Mouse (Mus musculus): ENCODE measurements at regions not wholly inside any gene's neighbourhood (a gene's known extent, or its start where the extent isn't known, plus 50 kb on each side); places are given as distances from the start of the nearest gene placed in this dataset.
A peak's percentile ranks its signal among the peaks of the same experiment; 100 is the strongest.

- Histone ChIP-seq H3K9ac (replicated peaks) (no peak overlapping the region), H3K4me3 (replicated peaks) (no peak overlapping the region), H3K4me1 (replicated peaks) (no peaks in the 10 kb centered on the region), H3K27ac (no peak overlapping the region), H3K9me3 (no peaks in the 10 kb centered on the region), H3K4me2 (replicated peaks) (no peak overlapping the region), H3K27me3 (no peaks in the 10 kb centered on the region), H3K36me3 (no peaks in the 10 kb centered on the region)
- no peak for ATAC-seq
- WGBS, result 91% methylated on average over 2 of the region's 2 CpGs
These were observed 1036.6 kb upstream of the Lcorl start for GRCm38 (mm10) chr5:46894037-46894436.

- no peak for ATAC-seq
These were observed 1026.5 kb upstream of the Lcorl start for GRCm38 (mm10) chr5:46883956-46884355.

GRCm38 (mm10) chr5:46856837-46857236, 999.4 kb upstream of the Lcorl start:
- Histone ChIP-seq H3K36me3 (no peaks in the 10 kb centered on the region), H3K4me3 (replicated peaks) (no peak overlapping the region), H3K27ac (no peak overlapping the region), H3K27me3 (no peaks in the 10 kb centered on the region), H3K4me2 (replicated peaks) (no peak overlapping the region), H3K9ac (replicated peaks) (no peak overlapping the region), H3K9me3 (no peaks in the 10 kb centered on the region), H3K4me1 (replicated peaks) (no peaks in the 10 kb centered on the region)
- ATAC-seq, result no peak

More at GRCm38 (mm10) chr5:46883956-46884355, 1026.5 kb upstream of the Lcorl start:
- H3K9me3 ChIP-seq, result no peaks in the 10 kb centered on the region
- H3K36me3 ChIP-seq, result no peaks in the 10 kb centered on the region
- H3K9ac ChIP-seq (replicated peaks), result no peak overlapping the region
- no peaks in the 10 kb centered on the region for H3K27me3 ChIP-seq
- no peak overlapping the region for H3K27ac ChIP-seq
- H3K4me2 ChIP-seq (replicated peaks), result no peak overlapping the region
- H3K4me1 ChIP-seq (replicated peaks), result no peaks in the 10 kb centered on the region
- H3K4me3 ChIP-seq (replicated peaks), result no peak overlapping the region

- 52% methylated on average over 2 of the region's 2 CpGs for WGBS
- peak; percentile 81 for ATAC-seq
These were observed 987.8 kb upstream of the Lcorl start for GRCm38 (mm10) chr5:46845175-46845574.

GRCm38 (mm10) chr5:46836810-46837209, 979.4 kb upstream of the Lcorl start:
- H3K36me3 ChIP-seq, result no peaks in the 10 kb centered on the region
- no peak overlapping the region for H3K4me2 ChIP-seq (replicated peaks)
- H3K9ac ChIP-seq (replicated peaks), result no peak overlapping the region
- 92% methylated on average over 4 of the region's 4 CpGs for WGBS
- 0 out of 2 replicates have a peak, but pooled peaks cover 3% of the 10 kb centered on the region for H3K27me3 ChIP-seq
- no peak overlapping the region for H3K27ac ChIP-seq
- H3K4me1 ChIP-seq (replicated peaks), result peaks cover 2% of the 10 kb centered on the region; the same call in 1 of the 2 replicates
- ATAC-seq, result no peak
- H3K4me3 ChIP-seq (replicated peaks), result no peak overlapping the region
- H3K9me3 ChIP-seq, result no peaks in the 10 kb centered on the region

More at GRCm38 (mm10) chr5:46845175-46845574, 987.8 kb upstream of the Lcorl start:
- no peaks in the 10 kb centered on the region for H3K36me3 ChIP-seq
- no peak overlapping the region for H3K4me2 ChIP-seq (replicated peaks)
- H3K27me3 ChIP-seq, result no peaks in the 10 kb centered on the region
- H3K27ac ChIP-seq, result no peak overlapping the region
- H3K4me3 ChIP-seq (replicated peaks), result no peak overlapping the region
- no peaks in the 10 kb centered on the region for H3K9me3 ChIP-seq
- no peaks in the 10 kb centered on the region for H3K4me1 ChIP-seq (replicated peaks)
- H3K9ac ChIP-seq (replicated peaks), result no peak overlapping the region

GRCm38 (mm10) chr5:46830797-46831618, 973.6 kb upstream of the Lcorl start:
- no peak overlapping the region for H3K9ac ChIP-seq (replicated peaks)
- ATAC-seq, result peak; percentile 85
- H3K4me3 ChIP-seq (replicated peaks), result no peak overlapping the region
- H3K27me3 ChIP-seq, result peaks cover 10% of the 10 kb centered on the region
- peak overlapping the region; percentile 48 for H3K27ac ChIP-seq
- 10% methylated on average over 9 of the region's 9 CpGs for WGBS
- H3K9me3 ChIP-seq, result no peaks in the 10 kb centered on the region
- no peak overlapping the region for H3K4me2 ChIP-seq (replicated peaks)
- H3K4me1 ChIP-seq (replicated peaks), result peaks cover 21% of the 10 kb centered on the region
- H3K36me3 ChIP-seq, result no peaks in the 10 kb centered on the region

- Histone ChIP-seq H3K9ac (replicated peaks) (no peak overlapping the region), H3K9me3 (no peaks in the 10 kb centered on the region), H3K4me3 (replicated peaks) (no peak overlapping the region), H3K27me3 (peaks cover 7% of the 10 kb centered on the region), H3K4me2 (replicated peaks) (0 out of 2 replicates have a peak overlapping the region, but pooled peaks have one; percentile 1), H3K36me3 (no peaks in the 10 kb centered on the region), H3K4me1 (replicated peaks) (peaks cover 21% of the 10 kb centered on the region), H3K27ac (peak overlapping the region; percentile 51)
- peak; percentile 44; the same call in 1 of the 2 replicates for ATAC-seq
- WGBS, result 39% methylated on average over 6 of the region's 6 CpGs
These were observed 972.7 kb upstream of the Lcorl start for GRCm38 (mm10) chr5:46830114-46830513.

- 88% methylated on average over 1 of the region's 1 CpGs for WGBS
- H3K36me3 ChIP-seq, result no peaks in the 10 kb centered on the region
- no peak overlapping the region for H3K4me3 ChIP-seq (replicated peaks)
- no peak for ATAC-seq
- H3K27me3 ChIP-seq, result peaks cover 7% of the 10 kb centered on the region
- no peak overlapping the region for H3K4me2 ChIP-seq (replicated peaks)
- no peak overlapping the region for H3K9ac ChIP-seq (replicated peaks)
- H3K4me1 ChIP-seq (replicated peaks), result peaks cover 19% of the 10 kb centered on the region
- no peak overlapping the region for H3K27ac ChIP-seq
- no peaks in the 10 kb centered on the region for H3K9me3 ChIP-seq
These were observed 969.0 kb upstream of the Lcorl start for GRCm38 (mm10) chr5:46826381-46826780.

GRCm38 (mm10) chr5:46824934-46825333, 967.5 kb upstream of the Lcorl start:
- ATAC-seq, result peak; percentile 58; the same call in 1 of the 2 replicates

GRCm38 (mm10) chr5:46795102-46795501, 937.7 kb upstream of the Lcorl start:
- Histone ChIP-seq H3K36me3 (no peaks in the 10 kb centered on the region), H3K9ac (replicated peaks) (no peak overlapping the region), H3K27ac (no peak overlapping the region), H3K4me2 (replicated peaks) (no peak overlapping the region), H3K27me3 (no peaks in the 10 kb centered on the region), H3K4me1 (replicated peaks) (peaks cover 9% of the 10 kb centered on the region; the same call in 1 of the 2 replicates), H3K4me3 (replicated peaks) (no peak overlapping the region), H3K9me3 (no peaks in the 10 kb centered on the region)
- 89% methylated on average over 2 of the region's 2 CpGs for WGBS
- no peak for ATAC-seq

More at GRCm38 (mm10) chr5:46824934-46825333, 967.5 kb upstream of the Lcorl start:
- Histone ChIP-seq H3K4me1 (replicated peaks) (peaks cover 8% of the 10 kb centered on the region), H3K27ac (no peak overlapping the region), H3K9ac (replicated peaks) (no peak overlapping the region), H3K36me3 (no peaks in the 10 kb centered on the region), H3K27me3 (peaks cover 7% of the 10 kb centered on the region), H3K4me2 (replicated peaks) (no peak overlapping the region), H3K4me3 (replicated peaks) (no peak overlapping the region), H3K9me3 (no peaks in the 10 kb centered on the region)
- WGBS, result 61% methylated on average over 3 of the region's 3 CpGs

GRCm38 (mm10) chr5:46794028-46794705, 936.8 kb upstream of the Lcorl start:
- Histone ChIP-seq H3K4me1 (replicated peaks) (peaks cover 9% of the 10 kb centered on the region; the same call in 1 of the 2 replicates), H3K9ac (replicated peaks) (no peak overlapping the region), H3K27me3 (no peaks in the 10 kb centered on the region), H3K9me3 (no peaks in the 10 kb centered on the region), H3K27ac (no peak overlapping the region), H3K4me2 (replicated peaks) (no peak overlapping the region), H3K36me3 (no peaks in the 10 kb centered on the region), H3K4me3 (replicated peaks) (no peak overlapping the region)
- ATAC-seq, result no peak
- WGBS, result 85% methylated on average over 7 of the region's 7 CpGs

GRCm38 (mm10) chr5:46791051-46791450, 933.6 kb upstream of the Lcorl start:
- Histone ChIP-seq H3K27ac (no peak overlapping the region), H3K9ac (replicated peaks) (no peak overlapping the region), H3K4me2 (replicated peaks) (no peak overlapping the region), H3K9me3 (no peaks in the 10 kb centered on the region), H3K4me3 (replicated peaks) (no peak overlapping the region), H3K36me3 (no peaks in the 10 kb centered on the region), H3K4me1 (replicated peaks) (peaks cover 9% of the 10 kb centered on the region; the same call in 1 of the 2 replicates), H3K27me3 (no peaks in the 10 kb centered on the region)
- 45% methylated on average over 3 of the region's 3 CpGs for WGBS
- ATAC-seq, result peak; percentile 63; the same call in 1 of the 2 replicates

Measured in midbrain, embryonic 13.5 days (tissue).